Mouse (Mus musculus): ENCODE measurements around the gene Cbx8.

Gene Cbx8

DNA sequence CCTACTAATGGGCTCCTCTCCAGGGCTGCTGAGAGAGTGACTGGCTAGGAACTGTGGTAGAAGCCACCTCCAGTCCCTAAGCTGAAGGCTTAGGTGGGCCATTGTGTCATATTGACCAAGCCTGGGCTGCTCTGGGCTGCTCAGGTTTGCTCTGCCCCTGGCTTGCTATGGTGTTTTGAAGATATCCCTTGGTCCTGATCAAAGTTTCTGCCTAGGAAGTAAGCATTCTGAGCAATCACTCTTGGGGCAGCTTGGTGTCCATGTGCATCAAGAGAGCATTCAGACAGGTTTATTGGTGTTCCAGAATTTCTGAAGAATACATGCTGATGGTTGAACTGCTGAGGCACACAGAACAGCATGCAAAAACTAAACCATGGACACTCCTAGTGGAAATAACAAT lies 10.7 kb upstream of the Cbx8 start:
- in situ Hi-C loops (cut with MboI; ENCODE audit: low sequenced_read_pairs): no loop called here

DNA sequence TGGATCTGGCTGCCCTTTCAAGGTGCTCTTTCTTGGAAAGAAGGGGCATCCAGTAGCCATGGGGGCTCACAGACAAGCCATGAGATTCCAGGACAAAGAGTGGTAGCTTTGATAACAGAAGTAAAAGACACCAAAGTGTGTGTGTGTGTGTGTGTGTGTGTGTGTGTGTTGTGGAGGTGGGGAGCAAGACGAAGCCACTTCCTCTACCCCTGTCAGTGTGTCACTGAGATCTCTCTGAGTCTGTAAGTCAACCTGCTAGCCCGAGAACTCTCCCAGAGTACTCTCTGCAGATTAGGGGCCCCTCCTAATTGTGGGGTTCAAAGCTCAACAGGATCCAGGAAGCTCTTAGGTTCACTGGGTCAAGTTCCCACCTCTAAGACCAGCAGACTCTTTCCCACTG lies 9.6 kb upstream of the Cbx8 start:
- in situ Hi-C loops (cut with MboI; ENCODE audit: low sequenced_read_pairs): no loop called here

DNA sequence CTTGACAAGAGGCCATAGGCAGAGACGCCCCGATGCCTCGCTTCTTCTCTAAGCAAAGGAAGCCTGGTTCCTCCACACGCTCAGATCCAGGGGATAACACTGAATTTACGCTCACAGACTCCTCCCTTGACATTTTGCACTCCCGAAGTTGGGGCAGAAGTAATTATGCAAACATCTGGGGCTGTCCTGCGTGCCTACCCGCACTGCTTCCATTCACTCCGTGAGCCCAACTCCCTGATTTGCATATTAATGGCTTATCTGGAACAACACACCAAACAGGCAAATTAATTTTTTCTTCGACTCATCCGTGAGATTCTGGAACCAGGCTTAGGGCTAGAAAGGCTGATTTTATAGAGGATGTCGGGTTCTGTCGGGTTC lies 7.4 kb upstream of the Cbx8 start:
- in situ Hi-C loops (cut with MboI; ENCODE audit: low sequenced_read_pairs): no loop called here

DNA sequence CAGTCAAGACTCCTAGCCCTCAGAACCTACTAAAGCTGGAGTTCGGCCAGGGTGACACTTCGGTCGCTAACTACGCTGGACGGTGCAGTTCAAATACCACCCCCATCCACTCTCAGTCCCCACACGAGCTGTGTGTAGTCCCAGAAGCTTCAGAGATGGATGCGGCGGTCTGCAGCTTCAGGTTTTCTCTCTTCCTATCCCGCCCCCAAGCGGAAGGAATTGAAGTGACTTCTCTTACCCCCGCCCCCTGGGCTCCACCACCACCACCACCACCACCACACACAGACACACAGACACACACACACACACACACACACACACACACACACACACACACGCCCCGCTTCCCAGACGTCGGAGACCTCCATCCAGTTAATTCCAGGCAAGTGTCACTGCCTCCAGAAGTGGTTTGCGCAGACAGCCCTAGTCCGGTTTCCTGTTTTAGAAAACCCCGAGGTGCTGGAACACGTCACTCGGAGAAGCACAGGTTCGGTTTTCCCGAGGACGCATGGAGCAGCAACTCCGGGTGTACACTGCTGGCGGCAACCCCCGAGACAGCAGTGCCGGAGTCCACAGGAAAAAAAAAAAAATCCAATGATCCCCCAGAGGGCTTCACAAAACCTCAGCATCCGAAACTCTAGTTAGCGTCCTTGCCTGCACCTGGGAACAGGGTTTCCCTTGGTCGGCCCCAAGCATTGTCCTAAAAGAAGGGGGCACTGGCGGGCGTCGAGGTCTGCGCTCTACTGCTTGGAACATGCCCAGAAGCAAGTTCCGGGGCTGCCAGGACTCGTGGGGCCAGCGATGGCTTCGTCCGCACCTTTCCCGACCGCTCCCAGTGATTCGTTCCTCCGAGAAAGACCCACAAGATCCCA lies 6.7 kb upstream of the Cbx8 start:
- in situ Hi-C loops (cut with MboI; ENCODE audit: low sequenced_read_pairs): no loop called here

DNA sequence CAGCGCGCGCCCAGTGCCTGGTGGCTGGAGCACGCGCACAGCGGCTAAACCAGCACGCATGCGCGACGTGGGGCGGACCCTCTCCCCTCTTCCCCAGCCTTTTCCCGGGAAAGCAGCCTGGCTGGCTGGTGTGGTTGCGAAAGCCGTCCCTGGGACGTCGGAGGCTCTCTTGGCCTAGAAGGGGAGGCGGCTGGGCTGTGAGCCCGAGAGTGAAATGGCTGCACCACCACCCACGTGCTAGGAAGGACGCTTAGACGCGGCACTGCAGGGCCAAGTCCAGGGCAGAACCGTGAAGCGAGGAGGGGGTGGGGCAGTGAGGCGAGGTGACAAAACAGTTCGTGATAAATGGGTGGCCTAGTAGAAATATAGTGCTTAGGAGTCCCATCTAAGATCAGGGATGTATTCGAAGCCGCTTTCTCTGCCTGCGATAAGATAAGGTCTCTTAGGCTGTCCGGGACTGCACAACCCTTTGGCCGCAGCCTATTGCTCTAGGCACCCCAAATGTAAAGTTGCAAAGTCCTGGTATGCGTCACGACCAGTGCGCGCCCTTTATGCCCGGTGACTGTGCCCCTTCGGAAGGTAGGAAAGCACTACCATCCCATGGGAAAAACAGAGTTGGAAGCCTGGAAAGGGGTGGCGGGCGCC lies 6.0 kb upstream of the Cbx8 start:
- in situ Hi-C loops (cut with MboI; ENCODE audit: low sequenced_read_pairs): no loop called here

DNA sequence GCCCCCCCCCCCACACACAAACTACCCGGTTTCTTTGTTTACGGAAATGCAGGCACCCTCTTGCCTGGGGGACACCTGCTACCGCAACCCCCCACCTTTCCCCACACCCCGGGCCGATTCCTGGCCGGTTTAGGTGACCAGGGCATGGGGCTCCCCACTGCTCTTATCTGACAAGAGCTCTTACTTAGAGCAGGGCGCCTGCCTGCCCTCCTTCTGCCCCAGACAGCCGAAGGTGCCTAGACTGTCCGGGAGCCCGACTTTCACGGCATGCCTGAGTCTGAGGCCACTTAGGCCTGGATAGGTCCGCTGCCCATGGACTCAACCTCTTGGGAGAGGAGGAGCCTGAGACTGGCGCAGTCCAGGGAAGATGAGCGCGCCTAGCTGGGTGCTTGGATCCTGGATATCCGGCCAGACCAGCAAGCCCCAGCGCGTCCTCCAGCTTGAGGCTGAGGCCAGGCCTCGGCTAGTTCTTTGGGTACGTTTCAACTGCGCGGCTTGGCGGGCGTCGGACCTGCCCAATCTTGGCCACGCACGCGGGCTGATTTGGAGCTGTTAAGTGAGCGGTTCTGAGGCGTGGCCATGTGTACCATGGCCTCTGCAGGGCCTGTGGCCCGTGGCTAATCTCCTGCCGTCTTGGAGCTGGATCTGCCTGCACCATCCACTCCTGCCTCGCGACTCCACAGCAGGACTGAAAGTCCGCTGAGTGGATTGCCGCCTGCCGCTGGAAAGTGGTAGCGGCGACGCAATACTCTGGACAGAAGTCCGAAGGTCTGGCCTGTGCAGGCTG lies 4.0 kb upstream of the Cbx8 start:
- in situ Hi-C loops (cut with MboI; ENCODE audit: low sequenced_read_pairs): no loop called here

DNA sequence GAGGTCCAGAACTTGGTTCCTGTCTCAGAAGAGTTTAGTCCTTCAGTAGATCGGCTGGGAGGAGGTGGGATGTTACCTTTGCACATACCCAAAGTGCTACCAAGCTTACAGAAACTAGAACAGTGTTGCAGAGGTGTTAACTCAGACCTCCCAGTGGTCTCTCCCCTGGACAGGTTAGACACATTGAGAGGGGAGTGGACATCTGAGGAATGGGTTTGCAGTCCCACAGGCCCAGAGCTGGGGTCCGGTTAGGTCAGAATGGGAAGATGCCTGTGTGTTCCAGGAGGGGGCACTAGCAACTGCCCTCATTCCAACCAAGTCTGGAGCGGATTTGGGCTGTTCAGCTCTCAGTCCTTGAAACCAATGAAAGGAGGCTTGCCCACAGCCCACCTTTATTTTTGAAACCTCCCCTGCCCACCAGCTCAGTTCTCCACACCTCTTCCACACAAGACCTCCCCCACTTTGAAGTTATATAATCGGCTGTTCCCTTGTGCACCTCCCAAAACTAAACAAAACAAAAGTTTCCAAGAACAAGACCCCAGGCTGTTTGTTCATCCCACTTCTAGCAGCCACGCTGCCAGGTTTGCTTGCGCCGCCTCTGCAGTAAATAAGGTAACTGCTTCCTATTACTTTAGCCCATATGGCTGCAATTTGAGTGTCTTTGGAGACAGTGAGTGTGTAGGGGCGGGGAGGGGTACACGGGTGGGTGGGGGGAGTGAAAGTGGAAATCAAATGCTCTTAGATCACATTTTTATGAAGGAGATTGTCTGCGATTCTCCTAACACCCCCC lies 3.2 kb upstream of the Cbx8 start:
- in situ Hi-C loops (cut with MboI; ENCODE audit: low sequenced_read_pairs): no loop called here

DNA sequence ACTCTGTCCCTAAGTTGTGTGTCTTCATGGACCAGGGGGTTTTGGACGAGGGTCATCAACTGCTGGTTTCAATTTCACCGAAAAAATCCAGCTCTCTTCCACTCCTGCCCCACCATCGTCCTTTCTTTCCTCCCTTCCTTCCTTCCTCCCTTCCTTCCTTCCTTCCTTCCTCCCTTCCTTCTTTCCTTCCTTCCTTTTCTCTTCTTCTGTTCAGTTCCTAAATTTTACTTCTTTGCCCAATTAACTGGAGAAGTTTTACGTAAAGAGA lies 2.4 kb upstream of the Cbx8 start:
- in situ Hi-C loops (cut with MboI; ENCODE audit: low sequenced_read_pairs): no loop called here

DNA sequence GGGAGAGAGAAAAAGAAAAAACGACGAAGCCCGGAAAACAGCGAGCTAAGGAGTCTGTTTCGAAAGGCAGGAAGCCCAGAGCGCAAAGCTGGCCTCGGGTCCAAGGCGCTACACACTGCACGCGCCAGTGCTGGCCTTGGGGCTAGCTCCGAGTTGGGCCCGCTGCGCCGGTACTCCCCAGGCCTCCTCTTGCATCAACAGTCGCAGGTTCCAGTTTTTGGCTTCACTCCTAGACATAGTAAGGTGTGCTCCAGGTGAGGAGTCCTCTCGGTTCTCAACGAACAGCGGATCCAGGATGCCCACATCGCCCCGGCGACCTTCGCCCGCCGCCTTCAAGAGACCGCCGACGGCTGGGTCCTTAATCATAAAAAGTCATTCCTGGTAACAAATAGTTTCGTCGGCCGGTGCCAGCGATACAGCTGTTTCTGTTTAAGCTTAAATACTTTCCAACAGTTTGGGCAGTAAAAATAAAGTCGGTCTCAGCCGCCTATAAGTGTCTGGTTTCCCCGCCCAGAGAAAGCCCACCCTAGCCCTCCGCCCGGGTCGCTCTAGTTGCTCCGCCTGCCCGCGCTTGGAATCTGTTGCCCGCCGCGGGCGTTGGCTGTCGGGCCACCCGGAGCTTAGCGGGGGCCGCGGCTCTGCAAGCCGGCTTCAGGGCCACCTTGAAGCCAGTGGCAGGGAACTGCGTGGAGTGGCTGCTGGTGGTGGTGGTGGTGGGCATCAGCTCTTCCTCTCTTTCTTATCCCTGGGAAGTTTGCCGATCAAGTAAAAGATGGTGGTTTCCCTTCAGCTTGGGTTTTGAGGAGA lies 1.9 kb upstream of the Cbx8 start:
- in situ Hi-C loops (cut with MboI; ENCODE audit: low sequenced_read_pairs): no loop called here

DNA sequence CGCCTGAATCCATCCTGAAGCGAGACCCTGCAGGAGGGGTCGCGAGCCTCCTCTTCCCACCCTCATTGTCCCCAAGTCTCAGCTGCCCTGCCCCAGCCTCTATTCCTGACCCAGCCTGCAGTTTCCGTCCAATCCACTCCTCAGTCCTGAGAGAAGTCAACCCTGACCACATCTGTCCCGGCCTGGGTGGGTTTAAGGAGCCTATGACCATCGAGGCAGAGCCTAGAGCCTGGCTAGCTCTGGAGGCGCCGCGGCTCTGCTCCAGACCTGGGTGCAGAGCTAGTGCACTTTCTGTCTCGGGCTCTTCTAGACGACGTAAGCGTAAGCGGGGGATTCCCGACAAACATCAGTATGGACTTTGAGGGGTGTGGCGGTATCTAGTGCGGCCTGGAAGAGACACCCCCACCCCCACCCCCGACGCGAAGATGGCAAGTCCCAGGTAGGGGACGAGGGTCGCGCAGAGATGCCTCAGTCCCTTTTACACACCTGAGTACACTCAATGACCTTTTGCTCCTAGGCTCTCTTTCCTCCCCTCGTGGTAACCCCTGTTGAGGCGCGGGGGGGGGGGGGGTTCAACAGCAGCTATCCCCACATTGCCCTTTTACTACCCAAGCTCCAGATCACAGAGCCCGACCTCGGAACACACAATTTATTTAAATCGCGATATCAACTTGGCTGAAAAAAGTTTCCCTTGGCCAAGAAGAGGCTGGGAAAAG lies 1.1 kb upstream of the Cbx8 start:
- in situ Hi-C loops (cut with MboI; ENCODE audit: low sequenced_read_pairs): no loop called here

DNA sequence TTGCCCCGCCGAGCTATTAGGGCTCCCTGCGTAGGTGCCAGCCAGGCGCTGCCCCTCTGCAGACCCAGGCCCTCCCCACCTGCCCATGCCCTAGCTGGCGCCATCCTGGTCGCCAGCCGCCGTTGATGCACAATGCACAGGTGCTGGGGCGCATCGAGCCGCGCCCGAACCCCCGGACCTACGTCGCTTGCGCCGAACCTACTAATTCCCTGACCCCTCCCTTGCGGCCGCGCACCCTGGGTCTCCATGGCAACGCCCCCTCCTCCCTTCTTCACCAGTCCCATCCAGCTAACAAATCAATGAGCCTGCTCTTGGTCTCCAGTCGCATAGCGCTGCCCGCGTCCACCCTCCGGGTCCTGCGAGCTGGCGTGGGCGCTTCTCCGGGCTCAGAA lies 552 bp upstream of the Cbx8 start:
- in situ Hi-C loops (cut with MboI; ENCODE audit: low sequenced_read_pairs): no loop called here

DNA sequence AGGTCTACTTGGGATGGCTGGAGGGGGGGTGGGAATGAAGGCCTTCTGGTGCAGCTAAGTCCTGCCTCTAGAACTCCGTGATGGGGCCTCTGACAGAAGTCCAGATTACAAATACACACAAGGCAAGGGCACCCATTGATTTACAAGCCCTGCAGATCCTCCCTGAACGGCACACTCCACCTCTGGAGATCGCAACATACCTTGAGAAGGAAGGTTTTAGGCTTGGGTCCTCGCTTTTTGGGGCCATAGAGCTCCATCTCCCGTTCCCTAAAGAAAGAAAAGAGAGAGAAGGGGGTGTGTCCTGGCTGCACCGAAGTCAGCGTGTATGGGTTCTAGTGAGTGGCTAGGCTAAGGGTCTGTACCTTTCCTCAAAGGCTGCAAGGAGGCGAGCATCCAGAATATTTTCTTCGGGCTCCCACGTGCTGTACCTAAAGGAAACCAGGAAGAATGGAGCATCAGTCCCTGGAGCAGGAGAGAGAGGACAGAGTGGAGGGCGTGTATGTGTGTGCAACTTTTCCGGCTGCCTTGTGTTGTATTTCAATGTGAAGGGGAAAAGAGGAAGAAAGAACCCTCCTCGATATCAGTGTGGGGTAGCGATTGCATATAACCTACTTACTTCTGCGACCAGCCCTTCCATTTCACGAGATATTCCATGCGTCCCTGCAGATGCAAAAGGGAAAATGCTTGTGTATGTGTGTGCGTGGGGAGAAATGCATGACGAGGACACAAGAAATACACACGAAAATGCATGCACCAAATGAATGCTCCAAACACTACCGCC lies 847 bp downstream of the Cbx8 start:
- in situ Hi-C loops (cut with MboI; ENCODE audit: low sequenced_read_pairs): loop anchor here (10.0 kb wide), 1 partner anchor 155 kb away; no protein-coding TSS in a partner anchor

DNA sequence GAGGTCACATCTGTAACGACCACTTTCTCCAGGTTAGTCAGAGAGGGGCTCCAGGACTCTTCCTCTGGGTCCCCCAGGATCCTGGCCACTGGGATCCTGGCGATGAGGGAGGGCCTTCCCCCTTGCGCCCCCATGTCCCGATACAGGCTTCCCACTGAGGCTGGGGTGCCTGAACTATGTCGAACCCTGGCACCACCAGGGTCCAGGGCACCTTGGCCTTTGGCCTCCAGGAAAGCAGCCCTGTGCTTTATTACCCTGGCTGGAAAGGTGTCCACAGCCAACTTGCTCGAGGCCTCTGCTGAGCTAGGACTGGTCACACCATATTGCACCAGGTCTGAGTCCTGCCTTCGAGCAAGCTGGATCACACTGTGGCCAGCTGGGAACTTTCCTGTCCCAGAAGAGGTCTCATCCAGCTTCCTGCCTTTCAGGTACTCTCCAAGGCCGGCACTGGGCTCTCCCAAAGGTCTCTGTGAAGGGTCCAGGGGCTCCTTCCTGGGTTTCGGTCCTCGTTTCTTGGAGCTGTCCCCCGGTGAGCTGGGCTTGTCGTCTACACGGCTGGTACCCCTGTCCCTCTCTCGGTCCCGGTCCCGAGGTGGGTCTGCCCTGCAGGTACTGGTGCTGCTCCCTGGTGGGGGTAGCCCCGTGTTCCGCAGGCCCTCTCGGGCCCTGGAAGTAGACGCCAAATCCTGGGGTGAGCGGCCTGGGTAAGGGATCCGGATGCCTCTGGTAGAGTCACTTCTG lies 1.9 kb downstream of the Cbx8 start:
- in situ Hi-C loops (cut with MboI; ENCODE audit: low sequenced_read_pairs): loop anchor here (10.0 kb wide), 1 partner anchor 156 kb away; no protein-coding TSS in a partner anchor

DNA sequence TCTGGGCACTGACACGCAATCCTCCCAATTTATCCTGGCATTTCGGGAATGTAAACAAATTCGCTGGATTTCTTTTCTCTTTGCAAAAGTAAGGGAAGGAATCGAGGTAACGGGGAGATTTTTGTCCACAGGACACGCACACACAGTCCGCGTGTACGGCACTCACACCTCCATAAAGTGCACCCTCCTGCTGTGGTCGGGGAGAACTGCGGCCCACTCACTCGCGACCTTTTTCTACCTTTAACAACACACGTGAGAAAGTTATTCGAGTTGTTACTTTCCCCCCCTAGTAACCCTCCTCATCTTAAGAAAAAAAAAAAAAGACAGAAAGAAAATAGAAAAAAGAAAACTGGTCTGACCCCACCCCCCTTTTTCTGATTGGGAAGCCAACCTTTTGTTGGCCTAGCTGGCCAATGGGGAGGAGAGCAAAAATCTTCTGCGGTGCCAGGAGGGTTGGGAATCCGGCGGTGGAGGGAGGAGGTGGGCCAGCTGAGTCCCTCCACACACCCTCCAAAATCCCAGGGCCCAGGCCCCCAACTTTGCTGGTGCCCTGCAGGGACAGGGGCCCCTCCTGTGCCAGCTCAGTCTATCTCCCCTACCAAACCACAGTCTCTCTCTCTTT lies 2.9 kb downstream of the Cbx8 start:
- in situ Hi-C loops (cut with MboI; ENCODE audit: low sequenced_read_pairs): loop anchor here (10.0 kb wide), 1 partner anchor 157 kb away; no protein-coding TSS in a partner anchor

DNA sequence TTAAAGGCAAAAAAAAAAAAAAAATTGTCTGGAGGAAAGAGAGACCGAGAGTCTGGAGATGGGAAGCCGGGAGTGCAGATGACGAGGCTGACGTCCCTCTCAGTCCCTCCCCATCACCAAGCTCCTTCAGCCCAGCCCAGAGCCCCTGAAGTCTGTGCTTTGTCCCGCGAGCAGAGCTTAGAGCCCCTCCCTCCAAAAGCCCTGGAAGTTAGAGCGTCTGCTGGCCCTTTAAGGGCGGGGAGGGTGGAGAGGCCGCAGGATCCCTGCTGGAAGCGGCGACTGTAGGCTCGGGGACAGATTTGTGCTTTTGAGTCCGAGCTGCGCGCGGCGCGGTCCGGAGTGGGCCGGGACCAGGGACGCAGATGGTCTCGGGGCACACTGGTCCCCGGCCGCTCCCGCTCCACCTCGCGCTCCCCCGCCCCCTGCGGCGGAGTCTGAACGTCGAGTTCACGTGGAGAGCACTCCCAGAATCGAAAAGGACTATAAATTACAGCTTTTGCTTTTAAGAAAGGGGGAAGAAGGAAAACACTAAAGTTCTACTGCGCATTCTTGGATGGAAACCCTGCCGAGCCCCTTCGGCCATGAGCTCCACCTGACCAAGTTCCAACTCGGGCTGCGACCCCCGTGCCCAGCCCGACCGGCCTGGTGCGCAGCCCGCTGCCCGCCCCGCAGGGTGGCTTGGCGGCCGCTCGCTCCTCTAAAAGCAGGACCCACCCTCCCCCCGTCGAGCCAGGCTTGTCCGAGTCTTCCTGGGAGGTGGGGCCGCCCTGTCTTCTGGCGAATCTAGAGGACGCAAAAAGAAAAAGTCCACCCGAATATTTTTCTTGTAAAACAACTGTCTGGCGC lies 3.6 kb downstream of the Cbx8 start:
- in situ Hi-C loops (cut with MboI; ENCODE audit: low sequenced_read_pairs): loop anchor here (10.0 kb wide), 1 partner anchor 158 kb away; no protein-coding TSS in a partner anchor

DNA sequence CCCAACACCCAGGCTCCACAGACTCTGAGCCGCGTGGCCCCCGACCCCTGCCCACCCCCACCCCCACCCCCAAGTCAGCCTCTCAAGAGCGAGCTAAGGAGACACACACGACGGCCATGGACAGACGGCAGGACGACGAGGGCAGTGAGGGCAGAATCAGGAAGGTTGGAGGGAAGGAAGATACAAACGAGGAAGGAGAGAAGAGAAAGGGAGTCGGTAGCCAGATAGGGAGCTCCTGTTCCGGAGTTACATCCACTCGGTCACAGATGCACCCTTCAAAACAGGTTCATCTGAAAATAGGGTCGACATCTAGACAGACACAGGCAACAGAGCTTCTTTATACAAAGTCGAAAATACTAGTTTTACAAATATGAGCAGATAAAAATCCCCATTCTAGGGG lies 4.3 kb downstream of the Cbx8 start:
- in situ Hi-C loops (cut with MboI; ENCODE audit: low sequenced_read_pairs): loop anchor here (10.0 kb wide), 1 partner anchor 158 kb away; no protein-coding TSS in a partner anchor
